8 mouse cellular contexts compared by ENCODE assay signal in genomic region chr5:144963401-144963800, GRCm38 (mm10). TPM values are rescaled to one million over a fixed set of nuclear protein-coding genes. Genes with fewer than 3 reads are reported as not detected.
DNase-seq lines count a peak whose midpoint lies in the region; ATAC-seq and TF ChIP-seq lines count a peak whose summit lies in the region.

No protein-coding gene starts in this region.

- no peaks in the 10 kb centered on the region for H3K36me3 ChIP-seq in kidney, adult 2 months (ENCODE audit: control insufficient read depth, insufficient read depth, low read length)

- no peak for TF ChIP-seq CTCF in kidney, adult 2 months (conservative IDR thresholded peaks at IDR 0.05; ENCODE audit: insufficient read depth, insufficient read length, low read depth, low read length)

- ATAC-seq in granulocyte monocyte progenitor cell, adult 5-6 weeks (replicated peaks; ENCODE audit: poor library complexity, severe bottlenecking) = peak; percentile 7
- no peak for ATAC-seq in erythroblast, adult 5-6 weeks (replicated peaks; ENCODE audit: low FRiP score, poor library complexity, severe bottlenecking)

- intact Hi-C loops in gastrocnemius, postnatal 36 days (cut with DNase I) = no loop called here

- DNase-seq in gastrocnemius, postnatal 10 days = peak; percentile 26
- no peak for DNase-seq in gastrocnemius, postnatal 36 days
- peak; percentile 66 for DNase-seq in NIH3T3 (ENCODE audit: low read depth)
- peak; percentile 60 for DNase-seq in kidney, adult 2 months
- DNase-seq in lung, postnatal 4 days = peak; percentile 54 to 60
- no peak for DNase-seq in adrenal gland, adult 2 months

- H3K4me1 ChIP-seq in kidney, adult 2 months (ENCODE audit: control insufficient read depth, insufficient read depth, low read length) = peaks cover 8% of the 10 kb centered on the region

- peak overlapping the region; percentile 1; the same call in 1 of the 2 replicates for H3K27ac ChIP-seq in kidney, adult 2 months (ENCODE audit: insufficient read depth, low read depth, low read length)

- WGBS in kidney, adult 2 months = 21% methylated on average over 3 of the region's 3 CpGs

- no peak for TF ChIP-seq POLR2A in kidney, adult 2 months (IDR thresholded peaks at IDR 0.05; ENCODE audit: low read depth, low read length)

- H3K4me3 ChIP-seq in kidney, adult 2 months (ENCODE audit: insufficient read depth, low read depth, low read length) = no peak overlapping the region

- H3K27me3 ChIP-seq in kidney, adult 2 months (replicated peaks; ENCODE audit: control insufficient read depth, insufficient read depth, low read length) = no peaks in the 10 kb centered on the region

RNA-seq across cellular contexts. Expression of gene Smurf1, which starts 2.2 kb away (rescaled TPM):
- total RNA-seq in gastrocnemius, postnatal 10 days (2021) = 10 to 100 TPM; 15.7 to 20.2 TPM
- total RNA-seq in gastrocnemius, postnatal 36 days (2021) = 10 to 100 TPM in 1 of 2 experiments, 1 to 10 TPM in 1; 9.4 to 11.0 TPM
- total RNA-seq in granulocyte monocyte progenitor cell, adult 5-6 weeks (2014; fragmentation: Nextera tagmentation) = 2.0 and 5.9 TPM in 2 replicates
- total RNA-seq in granulocyte monocyte progenitor cell, adult 5-6 weeks (2017) = 3.4 and 4.6 TPM in 2 replicates
- 14.4 and 16.1 TPM in 2 replicates for polyA plus RNA-seq in kidney, adult 2 months (2012; rRNA removed)
- total RNA-seq in erythroblast, adult 5-6 weeks (2015; ENCODE audit: low replicate concordance) = 1.5 TPM in 2 replicates
- 1.1 and 2.1 TPM in 2 replicates for total RNA-seq in erythroblast, adult 5-6 weeks (2017; ENCODE audit: low replicate concordance)
- 10 to 100 TPM; 19.5 to 21.6 TPM for total RNA-seq in adrenal gland, adult 2 months (2021)
- polyA plus RNA-seq in adrenal gland, adult 2 months (2012; rRNA removed) = 18.6 and 20.7 TPM in 2 replicates

Comparison
In these comparisons a context has a peak if more than half of its experiments do, and no peak if none do; other contexts are left out.
1. DNase-seq: peak in gastrocnemius, postnatal 10 days (single experiment), NIH3T3 (single experiment), kidney, adult 2 months (single experiment) and lung, postnatal 4 days (2 of 2); none in gastrocnemius, postnatal 36 days (0 of 2) and adrenal gland, adult 2 months (single experiment).